Mouse (Mus musculus) G1E-ER4 (cell line): ENCODE results near the gene Arsa. TPM values are rescaled to one million over a fixed set of nuclear protein-coding genes. Genes with fewer than 3 reads are reported as not detected.

Experiments
- GATA1 ChIP-seq: IDR thresholded peaks from one replicate; pipeline ENCODE4 v1.8.0; 2012; ENCODE audit warnings: low read length, inconsistent platforms
- polyA plus RNA-seq: library from polyadenylated mRNA; stranded (reverse); fragments of >175 nt; gene quantifications from 2 replicates; pipeline ENCODE4 v1.2.3, GENCODE M21; 2012

The Arsa gene
- polyA plus RNA-seq, 1 experiment = 57.4 TPM

GRCm38 (mm10) chr15:89473921-89474320, 3.3 kb downstream of the Arsa start:
- TF ChIP-seq GATA1 = no peak

GRCm38 (mm10) chr15:89473370-89473769, 3.9 kb downstream of the Arsa start:
- no peak for TF ChIP-seq GATA1

GRCm38 (mm10) chr15:89471476-89471875, 5.7 kb downstream of the Arsa start:
- no peak for TF ChIP-seq GATA1

- TF ChIP-seq GATA1 = no peak
Measured at GRCm38 (mm10) chr15:89468577-89468976, 8.6 kb downstream of the Arsa start.

- TF ChIP-seq GATA1 = no peak
Measured at GRCm38 (mm10) chr15:89465052-89465451, 12.2 kb downstream of the Arsa start.

- no peak for TF ChIP-seq GATA1
Measured at GRCm38 (mm10) chr15:89463334-89464235, 13.6 kb downstream of the Arsa start.

GRCm38 (mm10) chr15:89462176-89462575, 15.0 kb downstream of the Arsa start:
- TF ChIP-seq GATA1 = no peak

- TF ChIP-seq GATA1 = no peak
Measured at GRCm38 (mm10) chr15:89461321-89461720, 15.9 kb downstream of the Arsa start.

- no peak for TF ChIP-seq GATA1
Measured at GRCm38 (mm10) chr15:89460298-89460697, 16.9 kb downstream of the Arsa start.

- no peak for TF ChIP-seq GATA1
Measured at GRCm38 (mm10) chr15:89459821-89460220, 17.4 kb downstream of the Arsa start.

- TF ChIP-seq GATA1 = no peak
Measured at GRCm38 (mm10) chr15:89458942-89459341, 18.3 kb downstream of the Arsa start.

GRCm38 (mm10) chr15:89455642-89456041, 21.6 kb downstream of the Arsa start:
- TF ChIP-seq GATA1 = no peak

- no peak for TF ChIP-seq GATA1
Measured at GRCm38 (mm10) chr15:89454857-89455256, 22.4 kb downstream of the Arsa start.

GRCm38 (mm10) chr15:89453865-89454478, 23.3 kb downstream of the Arsa start, which contains the start of gene Mapk8ip2:
Gene Mapk8ip2, plus strand, starts transcription at chr15:89453913.
- TF ChIP-seq GATA1 = no peak

- no peak for TF ChIP-seq GATA1
Measured at GRCm38 (mm10) chr15:89452906-89453864, 24.0 kb downstream of the Arsa start.
